Mouse (Mus musculus) ES-Bruce4 (cell line): Measurements from ENCODE around the gene Zbtb48. TPM values are rescaled to one million over a fixed set of nuclear protein-coding genes. Genes with fewer than 3 reads are reported as not detected.

Experiments
- H3K27ac ChIP-seq: 2 replicates; pipeline ENCODE4 v1.5.1; 2012; ENCODE audit warnings: low read length, inconsistent platforms; ENCODE audit not compliant: insufficient read depth
- H3K27me3 ChIP-seq: 2 replicates; pipeline ENCODE4 v1.6.1; 2012; ENCODE audit warnings: mild to moderate bottlenecking, low read length, inconsistent platforms; ENCODE audit not compliant: control insufficient read depth, poor library complexity, insufficient read depth, severe bottlenecking
- H3K36me3 ChIP-seq: 2 replicates; pipeline ENCODE4 v1.6.1; 2012; ENCODE audit warnings: inconsistent platforms, mild to moderate bottlenecking, low read length, moderate library complexity; ENCODE audit not compliant: control insufficient read depth, poor library complexity, insufficient read depth, severe bottlenecking
- H3K4me1 ChIP-seq: one replicate; pipeline ENCODE4 v1.8.1; 2011; ENCODE audit warnings: low read length; ENCODE audit not compliant: control insufficient read depth, insufficient read depth
- H3K4me3 ChIP-seq: 2 replicates; pipeline ENCODE4 v1.5.1; 2011; ENCODE audit warnings: low read depth, mild to moderate bottlenecking, low read length
- H3K9ac ChIP-seq: 2 replicates; pipeline ENCODE4 v1.6.1; 2012; ENCODE audit warnings: low read depth, mild to moderate bottlenecking, inconsistent platforms; ENCODE audit not compliant: poor library complexity, severe bottlenecking
- H3K9me3 ChIP-seq: replicated peaks from 2 replicates; pipeline ENCODE4 v1.6.1; 2012; ENCODE audit warnings: mild to moderate bottlenecking, low read length, inconsistent platforms; ENCODE audit not compliant: control insufficient read depth, poor library complexity, insufficient read depth, severe bottlenecking
- CTCF ChIP-seq: IDR thresholded peaks from one replicate; pipeline ENCODE4 v1.8.1; 2011; ENCODE audit warnings: low read depth, low read length
- EP300 ChIP-seq: IDR thresholded peaks from 2 replicates; pipeline ENCODE4 v1.6.1; 2011; ENCODE audit warnings: low read depth, low read length; ENCODE audit not compliant: insufficient read depth
- POLR2A ChIP-seq: IDR thresholded peaks from one replicate; pipeline ENCODE4 v1.8.1; 2011; ENCODE audit warnings: low read length; ENCODE audit not compliant: insufficient read depth
- polyA plus RNA-seq: library from polyadenylated mRNA; stranded (reverse); fragments of >200 nt; gene quantifications from 2 replicates; pipeline ENCODE4 v1.2.4, GENCODE M21; 2011; ENCODE audit warnings: low read depth; ENCODE audit not compliant: missing spikeins, insufficient read depth, insufficient read length

The Zbtb48 gene
- 13.4 and 13.5 TPM in 2 replicates for polyA plus RNA-seq

DNA sequence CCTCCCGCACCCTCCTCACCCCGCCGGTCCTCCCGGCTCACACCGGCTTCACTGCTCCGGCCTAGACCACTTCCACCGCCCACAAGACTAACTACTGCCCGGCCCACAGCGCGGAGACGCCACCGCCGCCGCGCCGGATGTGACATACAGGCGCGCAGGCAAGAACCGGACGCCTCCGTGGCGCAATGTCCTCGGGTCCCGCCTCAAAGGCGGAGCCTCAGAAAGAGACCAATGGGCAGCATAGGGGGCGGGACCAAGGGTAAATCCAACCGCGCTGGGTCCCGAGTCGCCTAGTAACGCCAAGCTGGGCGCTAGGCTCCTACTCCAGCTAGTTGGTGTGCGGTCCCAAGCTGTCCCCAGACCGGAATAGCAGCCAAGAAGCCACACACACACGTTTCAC, at the start of gene Zbtb48:
TSS of gene Zbtb48 (minus strand) at position 148 of the 400 bp plus-strand sequence.
- Histone ChIP-seq H3K27ac (no peak within 1 kb of the TSS), H3K36me3 (no peaks in the 10 kb centered on the region), H3K9ac (peak within 1 kb of the TSS; percentile 63), H3K27me3 (no peaks in the 10 kb centered on the region), H3K4me1 (peaks cover 2% of the 10 kb centered on the region), H3K9me3 (no peaks in the 10 kb centered on the region), H3K4me3 (peak within 1 kb of the TSS; percentile 73)
- peak; percentile 85 for TF ChIP-seq POLR2A
- no peak for TF ChIP-seq EP300
- TF ChIP-seq CTCF: no peak

DNA sequence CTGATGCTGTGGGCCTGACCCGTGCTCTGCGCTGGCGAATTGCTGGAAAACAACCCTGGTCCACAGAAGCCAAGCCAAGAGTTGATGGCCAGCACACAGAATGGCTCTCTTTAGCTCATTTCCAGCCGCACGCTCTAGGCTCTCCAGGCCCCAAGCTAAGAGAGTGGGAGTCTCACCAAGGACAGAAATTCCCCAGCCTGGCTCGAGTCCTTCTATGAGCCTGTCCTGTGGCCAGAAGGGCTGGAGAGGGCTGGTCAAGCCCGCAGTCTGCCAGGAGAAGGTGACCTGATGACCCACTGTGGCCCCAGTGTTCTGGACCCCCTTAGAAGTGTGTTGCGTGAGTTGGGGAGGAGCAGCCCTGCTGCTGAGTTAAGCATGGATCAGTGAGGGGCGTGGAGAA, 49.7 kb upstream of the Zbtb48 start:
- no peak overlapping the region for H3K27ac ChIP-seq
- no peak overlapping the region for H3K9ac ChIP-seq
- no peaks in the 10 kb centered on the region for H3K27me3 ChIP-seq
- H3K4me3 ChIP-seq: no peak overlapping the region
- H3K9me3 ChIP-seq: no peaks in the 10 kb centered on the region
- no peaks in the 10 kb centered on the region for H3K36me3 ChIP-seq
- no peaks in the 10 kb centered on the region for H3K4me1 ChIP-seq
- TF ChIP-seq EP300 (no peak), CTCF (no peak), POLR2A (no peak)

DNA sequence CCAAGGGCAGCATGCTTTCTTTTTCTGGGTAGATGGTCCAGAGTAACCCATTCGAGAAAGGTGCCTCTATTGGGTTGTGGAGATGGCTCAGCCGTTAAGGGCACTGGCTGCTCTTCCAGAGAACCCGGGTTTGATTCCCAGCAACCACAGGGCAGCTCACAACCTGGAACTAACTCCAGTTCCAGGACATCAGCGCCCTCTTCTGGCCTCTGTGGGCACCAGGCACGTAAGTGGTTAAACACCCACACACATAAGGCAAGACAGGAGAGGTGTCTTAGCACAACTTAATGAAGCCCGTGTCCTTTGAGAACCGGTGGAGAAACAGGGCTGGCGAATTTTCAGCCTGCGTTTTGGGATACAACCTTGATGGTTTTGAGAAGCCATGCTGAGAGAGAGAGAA, 47.1 kb upstream of the Zbtb48 start:
- no peak overlapping the region for H3K4me3 ChIP-seq
- TF ChIP-seq EP300 (no peak), POLR2A (no peak), CTCF (peak; percentile 64)
- H3K9ac ChIP-seq: no peak overlapping the region
- H3K27ac ChIP-seq: no peak overlapping the region
- no peaks in the 10 kb centered on the region for H3K9me3 ChIP-seq
- H3K4me1 ChIP-seq: no peaks in the 10 kb centered on the region
- H3K36me3 ChIP-seq: no peaks in the 10 kb centered on the region
- H3K27me3 ChIP-seq: no peaks in the 10 kb centered on the region

DNA sequence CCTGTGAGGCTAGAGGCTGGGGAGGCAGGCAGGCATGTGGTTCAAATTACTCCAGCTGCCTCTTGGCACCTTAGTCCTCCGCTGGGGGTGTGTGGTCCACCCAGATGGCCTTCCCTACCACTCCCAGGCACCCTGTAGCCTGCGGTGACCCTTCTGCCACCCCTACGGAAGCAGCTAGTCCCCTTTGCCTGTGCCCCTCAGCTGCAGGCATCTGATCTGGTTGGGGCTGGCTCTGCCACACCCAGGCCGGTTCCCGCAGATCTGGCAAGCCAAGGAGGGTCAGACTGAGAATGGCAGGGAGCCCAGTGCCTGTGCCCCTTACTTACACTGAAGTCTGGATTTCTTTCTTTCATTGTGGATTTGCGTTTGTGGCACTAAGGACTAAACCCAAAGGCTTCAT, 46.2 kb upstream of the Zbtb48 start:
- Histone ChIP-seq H3K27ac (no peak overlapping the region), H3K36me3 (no peaks in the 10 kb centered on the region)
- TF ChIP-seq CTCF (no peak), EP300 (no peak), POLR2A (no peak)

DNA sequence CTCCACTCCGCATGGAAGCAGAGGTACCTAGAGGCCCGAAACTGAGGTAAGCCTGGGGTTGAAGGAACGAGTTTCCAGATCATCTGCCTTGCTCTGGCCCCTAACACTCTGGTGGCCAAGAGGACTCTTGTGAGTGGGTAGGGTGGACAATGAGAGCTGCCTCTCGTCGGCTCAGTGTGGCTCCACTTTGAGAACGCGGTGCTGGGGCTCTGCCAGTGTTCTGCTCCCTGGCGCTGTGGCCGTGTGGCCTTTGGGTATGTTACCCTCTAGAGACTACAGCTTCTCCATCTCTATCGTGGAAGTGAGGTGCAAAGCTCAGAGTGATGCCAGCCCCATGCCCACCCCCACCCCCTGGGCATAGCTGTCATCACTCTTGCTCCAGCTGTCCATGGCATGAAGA, 45.2 kb upstream of the Zbtb48 start:
- H3K36me3 ChIP-seq: no peaks in the 10 kb centered on the region
- H3K4me3 ChIP-seq: no peak overlapping the region
- H3K9me3 ChIP-seq: no peaks in the 10 kb centered on the region
- no peaks in the 10 kb centered on the region for H3K4me1 ChIP-seq
- H3K27me3 ChIP-seq: no peaks in the 10 kb centered on the region
- no peak overlapping the region for H3K27ac ChIP-seq
- no peak overlapping the region for H3K9ac ChIP-seq
- TF ChIP-seq CTCF: no peak
- no peak for TF ChIP-seq EP300
- no peak for TF ChIP-seq POLR2A

More for the DNA sequence above, 46.2 kb upstream of the Zbtb48 start:
- Histone ChIP-seq H3K4me3 (no peak overlapping the region), H3K9me3 (no peaks in the 10 kb centered on the region), H3K4me1 (no peaks in the 10 kb centered on the region), H3K9ac (no peak overlapping the region), H3K27me3 (no peaks in the 10 kb centered on the region)

DNA sequence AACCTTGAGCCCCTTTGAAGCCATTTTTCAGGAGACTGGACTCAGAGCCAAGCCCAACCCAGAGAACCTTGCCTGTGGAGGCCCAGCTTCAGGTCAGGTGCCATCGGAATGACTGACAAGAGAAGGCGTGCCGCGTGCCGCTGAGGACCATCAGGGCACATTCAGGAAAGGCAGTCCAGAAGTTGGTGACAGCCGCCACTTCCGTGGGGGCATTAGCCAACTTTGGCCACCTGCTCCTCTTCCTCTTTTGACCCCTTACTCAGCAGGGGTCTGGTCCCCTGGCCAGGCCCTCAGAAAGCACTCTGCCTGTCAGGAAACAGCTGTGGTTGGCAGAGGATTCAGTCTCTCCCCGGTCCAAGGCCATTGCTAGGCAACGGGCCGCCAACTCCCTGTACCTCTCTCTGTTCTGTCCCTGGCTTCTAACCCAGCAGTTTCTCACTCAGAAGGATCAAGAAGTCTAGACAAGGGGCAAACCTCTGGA, 44.7 kb upstream of the Zbtb48 start, which contains the start of gene Plekhg5:
TSS of gene Plekhg5 (plus strand) at position 378 of the 481 bp plus-strand sequence.
- Histone ChIP-seq H3K27ac (no peak within 1 kb of the TSS), H3K4me1 (no peaks in the 10 kb centered on the region), H3K4me3 (no peak within 1 kb of the TSS), H3K9me3 (no peaks in the 10 kb centered on the region), H3K36me3 (no peaks in the 10 kb centered on the region), H3K9ac (no peak within 1 kb of the TSS), H3K27me3 (no peaks in the 10 kb centered on the region)
- TF ChIP-seq EP300 (no peak), CTCF (no peak), POLR2A (no peak)
